Mouse (Mus musculus) liver, postnatal 0 days (tissue): Measurements from ENCODE around the gene Cldn24.

Source experiments
- CTCF ChIP-seq: sonication (generic); IDR thresholded peaks from 2 replicates; pipeline ENCODE4 v1.5.1; 2016; ENCODE audit warnings: antibody characterized with exemption, low read depth
- EP300 ChIP-seq: IDR thresholded peaks from 2 replicates; pipeline ENCODE4 v1.6.1; 2016; ENCODE audit warnings: antibody characterized with exemption, low read depth, mild to moderate bottlenecking

DNA sequence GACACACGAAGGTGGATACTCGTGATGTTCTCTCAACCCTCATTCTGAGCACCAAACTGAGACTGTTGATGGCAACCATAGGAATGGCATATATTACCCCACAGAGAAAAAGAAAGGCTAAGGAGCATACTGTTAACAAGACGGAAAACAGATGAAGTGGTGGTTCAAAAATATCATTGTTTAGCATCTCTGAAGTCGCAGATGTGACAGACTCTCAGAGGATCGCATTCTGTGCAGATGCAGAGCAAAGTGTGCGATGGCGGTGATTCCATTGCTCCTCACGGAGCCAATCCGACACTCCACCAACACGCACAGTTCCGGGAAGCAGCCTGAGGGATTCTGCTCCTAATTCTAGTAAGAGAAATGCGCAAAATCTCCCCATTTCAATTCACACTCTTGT lies 37.3 kb downstream of the Cldn24 start:
- TF ChIP-seq EP300 (no peak), CTCF (no peak)
